Mouse (Mus musculus) mature B cell (primary cell): Measurements from ENCODE around the gene Srr.

ENCODE experiments used
- in situ Hi-C: fragments of 300-500 bp; cut with MboI; formaldehyde crosslinking; loops from 2 replicates; pipeline ENCODE4 v1.14.3; 2019

Srr gene

DNA sequence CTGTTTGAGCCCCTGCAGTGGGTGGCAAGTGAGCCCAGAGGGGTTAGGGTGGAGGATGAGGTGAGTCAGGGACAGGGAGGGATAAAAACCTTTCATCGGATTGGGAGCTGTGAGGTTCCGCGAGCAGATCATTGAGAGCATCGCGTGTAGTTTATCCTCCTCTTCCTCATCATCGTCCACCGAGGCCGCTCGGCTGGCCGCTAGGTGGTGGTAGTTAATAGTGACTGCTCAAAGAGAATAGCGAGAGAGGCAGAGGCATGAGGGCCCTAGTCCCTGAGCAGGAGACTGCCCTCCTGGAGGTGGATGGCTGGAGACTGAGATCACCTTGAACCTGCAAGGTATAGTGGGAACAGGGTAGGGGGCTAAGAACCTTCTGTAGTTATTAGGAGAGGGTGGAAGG lies 62.3 kb downstream of the Srr start:
- in situ Hi-C loops = no loop called here

DNA sequence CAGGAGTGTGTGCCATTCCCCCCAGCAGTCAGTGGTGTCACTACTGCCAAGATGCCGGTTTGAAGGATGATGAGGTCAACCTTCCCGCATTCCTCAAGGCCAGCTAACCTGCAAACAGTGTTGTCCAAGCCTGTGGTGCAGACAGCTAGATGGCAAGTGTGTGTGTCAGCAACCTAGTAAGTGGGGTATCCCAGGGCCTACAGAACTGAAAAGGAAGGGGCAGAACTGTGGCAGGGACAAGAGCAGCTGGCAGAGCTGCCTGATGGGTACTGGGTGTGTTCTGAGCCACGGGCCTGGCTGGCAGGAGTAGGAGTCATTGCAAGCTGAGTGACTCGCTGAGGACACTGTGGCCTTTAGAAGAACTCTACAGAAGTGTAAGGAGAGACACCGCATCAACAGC lies 63.6 kb downstream of the Srr start:
- in situ Hi-C loops = no loop called here

DNA sequence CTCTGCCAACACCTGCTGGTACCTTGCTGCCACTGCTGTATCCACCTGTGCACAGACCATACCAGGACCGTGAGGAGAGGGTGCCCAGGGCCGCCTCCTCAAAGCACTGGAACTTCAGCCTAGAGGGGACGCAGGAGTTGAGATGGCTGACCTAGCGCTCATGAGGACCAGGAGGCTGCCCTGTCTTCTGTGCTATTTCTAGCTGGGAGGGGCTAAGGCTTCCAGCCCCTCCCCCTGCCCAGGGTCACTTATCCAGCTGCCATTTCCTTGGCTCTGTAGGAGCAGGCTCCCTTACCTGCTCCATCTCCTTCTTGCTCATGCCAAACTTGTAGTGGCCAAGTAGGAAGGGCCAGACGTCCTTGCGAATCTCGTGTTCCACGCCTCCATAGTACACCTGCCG lies 68.0 kb downstream of the Srr start:
- in situ Hi-C loops = no loop called here
